Mouse (Mus musculus): ENCODE measurements around the gene Cbwd1. TPM values are rescaled to one million over a fixed set of nuclear protein-coding genes. Genes with fewer than 3 reads are reported as not detected.

The Cbwd1 gene
- polyA plus RNA-seq, 1 experiment from 2014 or later, result 18.8 TPM

- no peaks in the 10 kb centered on the region for H3K4me1 ChIP-seq (replicated peaks)
- H3K36me3 ChIP-seq, result no peaks in the 10 kb centered on the region
- no peaks in the 10 kb centered on the region for H3K27me3 ChIP-seq (replicated peaks)
- no peak for ATAC-seq
- no peak overlapping the region for H3K4me3 ChIP-seq (replicated peaks)
- H3K4me2 ChIP-seq (replicated peaks), result no peak overlapping the region
- WGBS, result 68% methylated on average over 6 of the region's 6 CpGs
- no peak overlapping the region for H3K9ac ChIP-seq
- no peaks in the 10 kb centered on the region for H3K9me3 ChIP-seq
- H3K27ac ChIP-seq, result no peak overlapping the region
Observed at GRCm38 (mm10) chr19:24993526-24993925, 32.1 kb upstream of the Cbwd1 start.

DNA sequence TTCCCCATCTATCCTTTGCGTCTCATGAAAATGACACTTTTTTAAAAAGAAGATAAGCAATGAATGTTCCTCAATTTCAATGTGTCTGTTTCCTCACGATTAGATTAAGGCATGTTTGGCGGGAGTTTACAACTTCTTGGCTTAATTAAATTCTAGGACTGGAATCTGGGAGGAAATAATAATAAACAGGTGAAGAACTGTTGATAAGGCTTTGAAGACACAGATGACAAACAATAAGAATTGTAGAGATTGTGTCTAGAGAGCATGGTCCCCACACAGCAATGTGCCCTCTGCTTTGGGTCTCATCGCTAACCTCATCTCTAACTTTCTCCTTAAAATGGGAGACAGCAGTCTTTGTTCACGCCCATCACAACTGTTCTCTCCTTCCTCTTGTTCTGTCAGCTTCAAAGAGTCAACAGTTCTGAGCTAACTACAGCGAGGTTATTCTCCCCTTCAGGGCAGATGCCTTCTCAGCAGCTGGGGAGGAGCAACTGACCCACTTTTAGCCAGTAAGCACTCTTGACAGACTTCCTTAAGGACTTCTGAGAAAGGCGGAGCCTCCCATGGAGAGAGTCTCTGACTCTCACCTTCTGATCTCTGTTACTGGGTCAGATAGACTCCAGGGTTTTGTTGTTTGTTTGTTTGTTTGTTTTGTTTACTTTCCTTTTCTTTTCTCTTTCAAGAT lies 28.9 kb upstream of the Cbwd1 start:
- no peaks in the 10 kb centered on the region for H3K4me1 ChIP-seq (replicated peaks)
- no peak overlapping the region for H3K4me2 ChIP-seq (replicated peaks)
- no peak for ATAC-seq
- WGBS, result 63% methylated on average over 7 of the region's 7 CpGs
- H3K27ac ChIP-seq, result no peak overlapping the region
- H3K36me3 ChIP-seq, result no peaks in the 10 kb centered on the region
- no peak overlapping the region for H3K4me3 ChIP-seq (replicated peaks)
- H3K27me3 ChIP-seq (replicated peaks), result no peaks in the 10 kb centered on the region
- no peak overlapping the region for H3K9ac ChIP-seq
- no peaks in the 10 kb centered on the region for H3K9me3 ChIP-seq

- 81% methylated on average over 5 of the region's 5 CpGs for WGBS
- no peak overlapping the region for H3K9ac ChIP-seq
- H3K4me2 ChIP-seq (replicated peaks), result no peak overlapping the region
Observed at GRCm38 (mm10) chr19:24988831-24989230, 27.4 kb upstream of the Cbwd1 start.

GRCm38 (mm10) chr19:24987355-24987754 lies 25.9 kb upstream of the Cbwd1 start:
- no peak overlapping the region for H3K4me2 ChIP-seq (replicated peaks)
- H3K36me3 ChIP-seq, result no peaks in the 10 kb centered on the region
- no peaks in the 10 kb centered on the region for H3K9me3 ChIP-seq
- no peak for ATAC-seq
- no peaks in the 10 kb centered on the region for H3K27me3 ChIP-seq (replicated peaks)
- no peak overlapping the region for H3K27ac ChIP-seq
- H3K9ac ChIP-seq, result no peak overlapping the region
- no peak overlapping the region for H3K4me3 ChIP-seq (replicated peaks)
- 62% methylated on average over 4 of the region's 4 CpGs for WGBS
- H3K4me1 ChIP-seq (replicated peaks), result no peaks in the 10 kb centered on the region

More at GRCm38 (mm10) chr19:24988831-24989230, 27.4 kb upstream of the Cbwd1 start:
- Histone ChIP-seq H3K27me3 (replicated peaks) (no peaks in the 10 kb centered on the region), H3K9me3 (no peaks in the 10 kb centered on the region), H3K27ac (no peak overlapping the region), H3K36me3 (no peaks in the 10 kb centered on the region), H3K4me1 (replicated peaks) (no peaks in the 10 kb centered on the region), H3K4me3 (replicated peaks) (no peak overlapping the region)
- ATAC-seq, result no peak

GRCm38 (mm10) chr19:24985045-24985444 lies 23.6 kb upstream of the Cbwd1 start:
- Histone ChIP-seq H3K4me3 (replicated peaks) (no peak overlapping the region), H3K9ac (no peak overlapping the region), H3K27ac (no peak overlapping the region), H3K9me3 (no peaks in the 10 kb centered on the region), H3K27me3 (replicated peaks) (no peaks in the 10 kb centered on the region), H3K4me1 (replicated peaks) (peaks cover 3% of the 10 kb centered on the region), H3K36me3 (no peaks in the 10 kb centered on the region), H3K4me2 (replicated peaks) (no peak overlapping the region)
- no peak for ATAC-seq
- 97% methylated on average over 2 of the region's 2 CpGs for WGBS

GRCm38 (mm10) chr19:24983857-24984498 lies 22.6 kb upstream of the Cbwd1 start:
- Histone ChIP-seq H3K4me2 (replicated peaks) (no peak overlapping the region), H3K36me3 (no peaks in the 10 kb centered on the region), H3K4me1 (replicated peaks) (peaks cover 3% of the 10 kb centered on the region), H3K9ac (no peak overlapping the region), H3K27ac (no peak overlapping the region), H3K27me3 (replicated peaks) (no peaks in the 10 kb centered on the region), H3K9me3 (no peaks in the 10 kb centered on the region), H3K4me3 (replicated peaks) (no peak overlapping the region)
- WGBS, result 69% methylated on average over 7 of the region's 7 CpGs
- no peak for ATAC-seq

DNA sequence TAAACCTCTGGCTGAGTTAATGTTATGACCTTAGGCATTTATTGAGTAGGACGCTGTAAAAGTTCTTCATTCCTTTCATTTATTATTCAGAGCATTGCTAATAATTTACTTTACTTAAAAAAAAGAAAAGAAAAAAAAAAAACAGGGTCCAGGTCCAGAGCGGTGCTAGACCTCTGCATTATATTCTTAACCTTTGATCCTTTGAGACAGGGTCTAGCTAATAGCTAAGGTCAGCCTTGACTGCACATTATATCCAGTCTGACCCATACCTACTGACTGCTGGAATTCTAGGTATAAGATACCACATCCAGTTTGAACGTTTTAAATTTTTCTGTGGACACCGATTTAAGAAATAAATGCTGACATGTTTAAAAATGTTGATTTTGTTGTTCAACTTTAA lies 21.6 kb upstream of the Cbwd1 start:
- Histone ChIP-seq H3K36me3 (no peaks in the 10 kb centered on the region), H3K27ac (no peak overlapping the region), H3K4me1 (replicated peaks) (peaks cover 5% of the 10 kb centered on the region), H3K9me3 (no peaks in the 10 kb centered on the region), H3K9ac (no peak overlapping the region), H3K4me2 (replicated peaks) (no peak overlapping the region), H3K4me3 (replicated peaks) (no peak overlapping the region), H3K27me3 (replicated peaks) (no peaks in the 10 kb centered on the region)
- WGBS, result 76% methylated on average over 4 of the region's 4 CpGs
- ATAC-seq, result no peak

DNA sequence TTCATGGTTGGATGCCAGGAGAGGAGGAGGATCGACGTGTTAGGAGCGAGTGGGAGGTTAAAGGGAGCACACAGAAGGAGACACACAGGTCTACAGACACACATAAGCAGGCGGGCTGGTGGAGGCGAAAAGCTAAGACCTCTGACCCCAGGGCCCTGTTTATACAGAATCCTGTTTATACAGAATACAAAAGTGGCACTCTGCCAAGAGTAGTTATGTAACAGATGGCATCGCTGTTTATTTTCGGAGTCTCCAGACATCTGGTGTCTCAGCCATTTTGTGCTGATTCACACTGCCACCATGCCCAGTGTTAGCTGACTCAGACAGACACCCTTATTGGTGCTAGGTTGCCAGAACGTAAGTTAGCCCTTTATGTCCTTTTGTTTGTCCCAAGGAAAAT lies 19.9 kb upstream of the Cbwd1 start:
- no peak overlapping the region for H3K4me2 ChIP-seq (replicated peaks)
- no peaks in the 10 kb centered on the region for H3K9me3 ChIP-seq
- H3K36me3 ChIP-seq, result no peaks in the 10 kb centered on the region
- peaks cover 5% of the 10 kb centered on the region for H3K4me1 ChIP-seq (replicated peaks)
- 36% methylated on average over 8 of the region's 8 CpGs for WGBS
- no peak overlapping the region for H3K27ac ChIP-seq
- no peak overlapping the region for H3K4me3 ChIP-seq (replicated peaks)
- H3K9ac ChIP-seq, result no peak overlapping the region
- no peak for ATAC-seq
- H3K27me3 ChIP-seq (replicated peaks), result no peaks in the 10 kb centered on the region

DNA sequence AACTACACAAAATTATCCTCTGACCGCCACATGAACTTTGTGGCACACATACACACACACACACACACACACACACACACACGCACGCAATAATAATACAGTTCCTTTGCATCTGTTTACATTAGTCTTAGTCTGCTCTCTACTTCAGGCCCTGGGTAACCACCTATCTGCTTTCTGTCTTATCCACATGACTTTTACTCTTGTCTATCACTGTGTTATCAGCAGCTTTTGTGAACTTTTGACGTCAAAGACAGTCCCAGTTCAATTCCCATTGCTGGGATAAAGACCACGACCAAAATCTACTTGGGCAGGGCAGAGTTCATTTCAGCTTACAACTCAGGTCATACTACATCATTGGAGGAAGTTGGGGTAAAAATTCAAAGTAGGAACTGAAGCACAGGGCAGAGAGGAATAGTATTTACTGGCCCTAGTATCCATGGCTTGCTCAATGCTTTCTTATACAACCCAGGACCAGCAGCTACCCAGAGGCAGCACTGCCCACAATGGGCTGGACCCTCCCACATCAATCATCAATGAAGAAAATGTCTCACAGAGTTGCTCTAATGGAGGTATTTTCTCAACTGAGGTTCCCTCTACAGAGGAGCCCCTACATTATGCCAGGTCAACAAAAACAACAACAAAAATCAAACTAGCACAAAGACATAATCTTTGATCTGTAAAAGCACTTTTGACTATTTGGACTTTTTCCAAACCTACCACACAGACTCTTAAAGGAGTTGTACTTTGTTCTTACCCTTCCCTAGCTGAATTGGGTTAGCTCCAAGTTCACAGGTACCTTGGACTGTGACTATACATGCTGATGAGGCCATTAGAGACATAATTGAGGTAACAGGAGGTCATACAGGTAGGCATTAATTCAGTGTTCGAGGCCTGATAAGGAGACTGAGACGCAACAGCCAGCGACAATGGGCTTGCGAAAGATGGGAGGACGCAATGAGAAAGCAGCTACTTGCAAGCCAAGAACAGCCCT lies 17.7 kb upstream of the Cbwd1 start:
- WGBS, result 62% methylated on average over 10 of the region's 10 CpGs
- no peaks in the 10 kb centered on the region for H3K36me3 ChIP-seq
- ATAC-seq, result peak; percentile 82
- H3K4me2 ChIP-seq (replicated peaks), result no peak overlapping the region
- no peak overlapping the region for H3K4me3 ChIP-seq (replicated peaks)
- H3K27ac ChIP-seq, result 0 out of 2 replicates have a peak overlapping the region, but pooled peaks have one; percentile 11
- H3K27me3 ChIP-seq (replicated peaks), result no peaks in the 10 kb centered on the region
- H3K4me1 ChIP-seq (replicated peaks), result peaks cover 5% of the 10 kb centered on the region
- no peaks in the 10 kb centered on the region for H3K9me3 ChIP-seq
- H3K9ac ChIP-seq, result no peak overlapping the region

GRCm38 (mm10) chr19:24977991-24978390 lies 16.6 kb upstream of the Cbwd1 start:
- 52% methylated on average over 11 of the region's 11 CpGs for WGBS

DNA sequence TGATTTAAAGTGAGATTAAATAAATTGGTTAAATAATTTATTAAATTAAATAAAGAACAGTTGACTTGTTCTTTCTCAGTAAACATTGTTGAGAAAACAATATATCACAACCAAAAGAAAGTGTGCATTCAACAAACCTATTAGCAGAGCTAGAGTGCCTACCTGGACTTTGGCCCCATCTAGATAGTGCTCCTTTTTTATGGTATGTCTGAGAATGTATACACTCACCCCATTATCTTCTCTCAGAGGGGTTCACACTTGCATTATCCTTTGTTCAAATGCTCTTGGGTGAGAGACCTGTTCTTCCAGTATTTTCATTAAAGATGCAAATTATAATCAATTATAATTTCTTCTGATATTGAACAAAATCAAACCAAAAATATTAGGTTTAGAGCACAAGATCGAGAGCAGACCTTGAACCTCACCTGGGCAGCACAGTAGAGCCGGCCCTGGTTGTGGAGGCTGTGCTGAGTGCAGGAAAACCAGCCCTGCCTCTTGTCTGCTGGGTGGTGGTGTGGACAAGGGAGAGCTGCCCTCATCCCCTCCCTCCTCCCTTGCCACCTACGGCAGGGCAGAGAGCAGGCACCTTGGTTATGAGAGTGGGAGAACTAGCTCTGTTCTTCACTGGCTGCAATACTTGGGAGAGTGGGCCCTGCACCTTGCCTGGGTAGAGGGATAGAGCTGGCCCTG lies 11.4 kb upstream of the Cbwd1 start:
- Histone ChIP-seq H3K4me3 (replicated peaks) (no peak overlapping the region), H3K27me3 (replicated peaks) (no peaks in the 10 kb centered on the region), H3K36me3 (no peaks in the 10 kb centered on the region), H3K9me3 (no peaks in the 10 kb centered on the region), H3K27ac (peak overlapping the region; percentile 80), H3K9ac (no peak overlapping the region), H3K4me1 (replicated peaks) (peaks cover 4% of the 10 kb centered on the region; the same call in 1 of the 2 replicates), H3K4me2 (replicated peaks) (no peak overlapping the region; the same call in 1 of the 2 replicates)
- peak; percentile 95 for ATAC-seq
- WGBS, result 61% methylated on average over 3 of the region's 3 CpGs

More at GRCm38 (mm10) chr19:24977991-24978390, 16.6 kb upstream of the Cbwd1 start:
- no peaks in the 10 kb centered on the region for H3K27me3 ChIP-seq (replicated peaks)
- H3K4me2 ChIP-seq (replicated peaks), result no peak overlapping the region
- peaks cover 9% of the 10 kb centered on the region for H3K4me1 ChIP-seq (replicated peaks)
- peak; percentile 46 for ATAC-seq
- H3K4me3 ChIP-seq (replicated peaks), result no peak overlapping the region
- H3K9ac ChIP-seq, result no peak overlapping the region
- H3K9me3 ChIP-seq, result no peaks in the 10 kb centered on the region
- H3K27ac ChIP-seq, result no peak overlapping the region
- no peaks in the 10 kb centered on the region for H3K36me3 ChIP-seq

- H3K9ac ChIP-seq, result no peak overlapping the region
- no peak for ATAC-seq
- no peak overlapping the region for H3K4me3 ChIP-seq (replicated peaks)
- no peaks in the 10 kb centered on the region for H3K27me3 ChIP-seq (replicated peaks)
- H3K36me3 ChIP-seq, result no peaks in the 10 kb centered on the region
- H3K4me2 ChIP-seq (replicated peaks), result no peak overlapping the region
- H3K27ac ChIP-seq, result no peak overlapping the region
- H3K9me3 ChIP-seq, result no peaks in the 10 kb centered on the region
- WGBS, result 84% methylated on average over 7 of the region's 7 CpGs
- H3K4me1 ChIP-seq (replicated peaks), result peaks cover 4% of the 10 kb centered on the region; the same call in 1 of the 2 replicates
Observed at GRCm38 (mm10) chr19:24971307-24971706, 9.9 kb upstream of the Cbwd1 start.
